Mouse (Mus musculus) thymus, postnatal 4 days (tissue): ENCODE data around the gene Hoxa11.
A peak's percentile ranks its signal among the peaks of the same experiment; 100 is the strongest.

Experiments used
- DNase-seq: peaks from one replicate; pipeline ENCODE4 v3.0.0; 2021

Gene Hoxa11

DNA sequence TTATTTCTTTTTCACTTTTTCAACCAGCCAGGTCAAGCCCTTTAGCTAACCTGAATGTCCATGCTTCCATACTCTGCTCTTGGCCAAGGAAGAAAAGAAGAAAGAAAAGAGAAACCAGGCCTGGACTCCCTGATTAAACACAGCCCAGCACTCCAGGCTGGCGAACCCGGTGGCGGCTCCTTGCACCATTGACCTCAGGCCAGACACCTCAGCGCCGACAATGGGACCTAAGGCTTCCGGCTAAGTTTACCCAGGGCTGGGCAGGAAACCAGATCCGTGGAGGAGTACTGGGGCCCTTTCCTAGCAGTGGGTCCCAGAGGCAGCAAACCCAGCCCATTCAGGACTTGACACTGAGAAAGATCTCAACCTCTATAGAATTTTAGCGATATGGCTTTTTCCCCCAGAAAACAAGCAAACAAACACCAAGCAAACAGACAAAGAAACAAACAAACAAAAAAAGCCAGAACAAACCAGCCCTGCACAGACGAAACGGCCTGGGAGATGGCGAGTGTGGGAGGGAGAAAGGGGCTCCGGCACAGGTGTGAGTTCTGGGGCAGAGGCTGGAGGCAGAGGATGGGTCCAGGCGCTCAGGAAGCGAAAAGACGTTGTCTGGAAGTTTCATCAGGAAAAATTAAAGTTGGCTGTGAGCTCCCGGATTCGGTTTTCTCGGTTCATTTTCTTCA lies 13.6 kb downstream of the Hoxa11 start:
- peak; percentile 21 for DNase-seq

DNA sequence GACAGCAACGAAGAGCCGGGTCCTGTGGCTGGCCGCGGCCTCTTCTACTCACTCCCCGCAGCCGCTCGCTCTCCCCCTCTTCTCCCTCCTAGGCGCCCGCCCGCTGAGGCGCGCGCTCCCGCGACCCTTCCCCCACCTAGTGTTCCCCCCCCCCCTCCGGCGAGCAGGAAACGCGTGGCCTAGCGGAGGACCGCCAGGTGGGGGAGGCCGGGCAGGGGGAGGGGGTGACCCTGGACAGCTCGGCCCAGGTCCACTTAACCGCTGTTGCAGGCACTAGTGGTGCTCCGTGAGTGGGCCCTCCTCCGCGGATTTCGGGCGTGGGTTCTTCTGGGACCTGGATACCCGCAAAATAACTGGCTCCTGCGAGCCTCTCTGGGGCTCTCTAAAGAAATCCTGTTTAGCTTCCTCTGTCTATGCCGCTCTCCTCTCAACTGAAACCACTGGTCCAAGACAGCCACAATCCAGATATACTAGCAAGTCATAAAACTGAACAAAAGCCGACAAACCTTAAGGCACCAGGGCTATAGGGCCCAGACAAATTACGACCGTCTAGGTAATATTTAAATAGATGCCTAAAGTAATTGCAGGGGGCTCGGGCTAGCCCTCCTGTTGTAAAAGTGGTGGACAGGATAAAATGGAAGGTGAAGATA lies 15.0 kb downstream of the Hoxa11 start, which contains the start of gene Hoxa9:
Hoxa9 (minus strand) TSS at position 574 of the 650 bp plus-strand sequence.
- peak; percentile 20 for DNase-seq

DNA sequence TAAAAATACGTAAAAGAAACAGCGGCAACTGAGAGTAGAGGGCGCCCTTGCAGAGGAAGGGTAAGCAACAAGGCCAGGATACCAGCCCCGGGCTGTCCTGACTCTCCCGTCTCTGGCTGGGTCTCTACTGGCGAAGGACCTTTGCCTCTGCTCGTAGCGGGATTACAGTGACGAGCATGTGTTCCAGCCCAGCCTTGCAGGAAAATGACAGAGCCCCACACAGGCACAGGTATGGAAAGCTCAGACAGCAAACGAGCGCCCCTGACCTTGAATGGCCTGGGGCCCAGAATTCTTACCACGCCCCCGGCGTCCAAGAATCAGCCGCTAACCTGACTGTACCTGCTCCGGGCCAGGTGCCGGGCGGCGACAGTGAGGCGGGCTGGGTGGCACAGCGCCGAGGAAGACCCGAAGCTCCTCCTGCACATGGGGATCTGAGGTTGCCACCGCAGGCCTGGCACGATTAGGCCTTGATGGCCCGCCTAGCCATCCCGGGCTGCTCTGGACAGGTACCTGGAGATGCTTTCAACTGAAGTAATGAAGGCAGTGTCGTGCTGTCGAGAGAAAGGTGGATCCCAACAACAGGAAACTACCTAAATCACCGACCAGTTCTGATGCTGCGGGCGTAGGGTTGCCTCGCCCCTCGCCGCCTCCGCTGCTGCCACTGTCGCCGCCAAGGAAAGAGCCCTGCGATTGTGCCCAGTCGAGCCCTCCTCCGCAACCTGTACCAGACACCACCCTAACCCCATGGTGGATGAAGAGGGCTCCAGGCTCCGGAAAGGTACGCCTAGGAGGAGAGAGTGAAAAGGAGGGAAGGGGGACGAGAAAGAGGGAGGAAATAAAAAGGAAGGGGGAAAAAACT lies 15.8 kb downstream of the Hoxa11 start:
- peak; percentile 33 for DNase-seq

DNA sequence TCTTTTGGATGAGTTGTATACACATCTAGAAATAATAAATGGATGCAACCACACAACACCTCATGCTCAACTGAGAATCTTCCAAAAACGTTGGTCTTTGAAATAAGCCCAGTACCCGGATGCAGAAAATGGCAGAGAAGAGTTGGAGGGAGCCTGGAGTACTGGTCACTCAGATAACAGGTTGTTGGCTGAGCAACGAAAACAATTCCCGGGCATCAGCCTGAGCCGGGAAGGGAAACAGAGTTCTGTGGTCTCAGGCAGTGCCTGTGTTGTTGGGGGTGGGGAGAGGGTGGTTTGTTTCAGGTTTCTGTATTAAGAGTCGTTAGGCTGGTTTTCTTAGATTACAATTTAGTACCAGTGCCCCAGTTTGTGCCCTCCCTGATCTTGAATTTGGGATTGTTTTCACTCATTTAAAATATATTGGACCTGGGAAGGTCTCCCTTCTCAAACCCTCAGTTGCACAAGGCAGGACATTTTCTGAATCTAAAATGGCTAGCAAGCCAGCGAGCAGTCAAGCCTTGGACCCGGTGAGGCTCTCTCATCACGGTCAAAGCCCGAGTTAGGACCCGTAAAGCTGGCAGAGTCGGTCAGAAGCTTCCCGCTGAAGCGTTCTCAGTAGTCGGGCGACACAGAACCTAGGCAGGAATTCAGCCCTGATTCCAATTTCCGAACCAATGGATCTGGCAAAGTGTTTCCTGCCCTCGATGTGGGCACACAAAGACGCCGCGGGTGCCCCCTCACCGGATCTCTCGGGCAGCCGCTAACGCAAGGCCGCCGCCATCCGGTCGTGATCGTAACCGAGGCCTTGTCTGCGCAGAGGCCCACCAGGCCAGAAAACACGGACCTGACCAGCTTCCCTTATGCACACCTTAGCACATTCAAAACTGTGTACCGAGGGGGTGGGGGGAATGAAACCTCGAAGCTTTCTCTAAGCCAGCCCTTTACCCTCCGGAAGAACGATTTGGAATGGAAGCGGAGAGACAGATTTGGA lies 16.8 kb downstream of the Hoxa11 start:
- DNase-seq = peak; percentile 50

DNA sequence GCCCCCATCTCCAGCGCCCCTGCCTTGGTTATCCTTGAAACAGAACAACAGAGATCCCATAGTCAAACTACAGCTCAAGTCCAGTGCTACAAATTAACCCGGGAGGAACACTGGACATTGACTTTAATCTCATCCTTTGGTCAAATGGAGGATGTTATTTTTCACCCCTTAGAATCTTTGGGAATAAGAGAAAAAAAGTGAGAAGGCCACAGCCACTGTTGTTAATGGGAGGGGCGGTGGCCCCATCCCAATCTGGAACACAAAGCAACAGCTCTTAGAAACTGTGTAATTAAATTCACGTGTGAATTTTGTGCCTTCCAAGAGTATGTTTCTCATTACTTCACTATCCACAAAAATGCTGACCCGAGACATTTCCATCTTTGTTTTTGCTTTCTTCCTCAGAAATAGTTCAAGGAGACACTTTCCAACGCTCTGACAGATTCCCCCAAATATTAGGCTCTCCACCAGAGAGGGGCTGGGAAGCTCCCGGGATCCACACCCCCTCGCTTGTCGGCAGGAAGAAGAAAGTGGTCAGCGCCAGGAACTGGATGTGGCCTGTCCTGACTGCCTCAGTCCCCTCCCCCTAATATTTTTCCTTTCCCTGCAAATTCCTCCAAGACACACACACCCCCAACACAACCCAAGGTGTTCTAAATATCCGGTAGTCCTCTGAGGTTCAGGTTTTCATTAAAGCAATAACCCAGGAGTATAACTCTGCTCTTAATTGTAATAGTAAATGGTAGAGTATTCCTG lies 18.0 kb downstream of the Hoxa11 start:
- no peak for DNase-seq

DNA sequence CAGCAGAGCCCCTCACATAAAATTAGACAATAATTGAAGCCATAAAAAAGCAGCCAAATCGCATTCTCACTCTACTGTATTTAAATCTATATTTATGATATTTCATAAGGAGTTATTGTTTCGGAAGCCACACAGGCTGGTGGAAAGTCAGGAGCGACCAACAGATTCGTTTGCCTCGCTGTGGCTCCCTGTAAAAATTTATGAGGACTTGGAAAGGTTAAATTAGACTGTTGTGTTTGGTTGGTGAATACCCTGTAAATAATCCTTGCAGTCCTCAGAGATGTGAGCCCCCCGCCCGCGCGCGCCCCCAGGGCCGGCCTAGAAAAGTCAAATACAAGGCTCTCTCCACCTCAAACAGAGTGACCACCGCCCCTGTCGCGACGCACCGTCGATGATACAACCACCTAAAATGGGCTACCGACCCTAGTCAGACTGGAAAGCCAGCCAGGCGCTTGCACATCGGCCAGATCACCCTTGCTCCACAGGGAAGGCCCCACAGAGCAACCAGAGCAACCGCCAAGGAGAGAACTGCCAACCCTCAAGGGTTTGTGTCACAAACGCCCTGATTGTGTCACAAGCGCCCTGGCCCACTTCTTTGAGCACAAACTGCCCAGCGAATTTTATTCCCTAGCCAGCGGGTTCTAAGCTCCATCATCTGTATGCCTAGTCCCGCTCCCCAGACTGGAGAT lies 18.9 kb downstream of the Hoxa11 start:
- DNase-seq = no peak

DNA sequence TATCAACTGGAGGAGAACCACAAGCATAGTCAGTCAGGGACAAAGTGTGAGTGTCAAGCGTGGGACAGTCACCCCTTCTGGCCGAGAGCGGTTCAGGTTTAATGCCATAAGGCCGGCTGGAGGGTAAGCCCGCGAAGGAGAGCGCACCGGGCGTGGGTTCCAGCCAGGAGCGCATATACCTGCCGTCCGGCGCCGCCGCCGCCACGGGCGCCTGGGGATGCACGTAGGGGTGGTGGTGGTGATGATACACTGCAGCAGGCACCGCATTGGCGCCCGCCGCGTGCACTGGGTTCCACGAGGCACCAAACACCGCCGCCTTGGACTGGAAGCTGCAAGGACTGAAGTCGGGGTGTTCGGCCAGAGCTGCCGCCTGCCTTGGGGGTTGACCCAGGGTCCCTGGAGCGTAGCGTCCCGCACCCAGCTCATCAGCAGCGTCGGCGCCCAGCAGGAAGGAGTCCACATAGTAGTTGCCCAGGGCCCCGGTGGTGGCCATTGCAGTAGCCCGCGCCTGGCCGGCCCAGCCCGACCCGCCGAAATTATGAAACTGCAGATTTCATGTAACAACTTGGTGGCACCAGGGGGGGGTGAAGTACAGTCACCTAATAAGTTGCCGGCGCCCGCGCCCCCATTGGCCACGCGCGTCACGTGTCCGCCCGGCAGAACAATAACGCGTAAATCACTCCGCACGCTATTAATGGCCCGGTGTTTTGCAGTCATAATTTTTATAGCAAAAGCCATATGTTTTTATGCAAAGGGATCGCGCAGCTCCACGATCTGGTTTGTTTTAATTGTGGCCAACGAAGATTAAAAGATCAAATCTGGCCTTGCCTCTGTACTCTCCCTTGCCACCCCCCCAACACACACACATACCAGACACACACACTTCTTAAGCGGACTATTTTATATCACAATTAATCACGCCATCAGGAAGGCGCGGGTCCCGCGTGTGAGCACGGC lies 19.7 kb downstream of the Hoxa11 start:
- DNase-seq = peak; percentile 32

DNA sequence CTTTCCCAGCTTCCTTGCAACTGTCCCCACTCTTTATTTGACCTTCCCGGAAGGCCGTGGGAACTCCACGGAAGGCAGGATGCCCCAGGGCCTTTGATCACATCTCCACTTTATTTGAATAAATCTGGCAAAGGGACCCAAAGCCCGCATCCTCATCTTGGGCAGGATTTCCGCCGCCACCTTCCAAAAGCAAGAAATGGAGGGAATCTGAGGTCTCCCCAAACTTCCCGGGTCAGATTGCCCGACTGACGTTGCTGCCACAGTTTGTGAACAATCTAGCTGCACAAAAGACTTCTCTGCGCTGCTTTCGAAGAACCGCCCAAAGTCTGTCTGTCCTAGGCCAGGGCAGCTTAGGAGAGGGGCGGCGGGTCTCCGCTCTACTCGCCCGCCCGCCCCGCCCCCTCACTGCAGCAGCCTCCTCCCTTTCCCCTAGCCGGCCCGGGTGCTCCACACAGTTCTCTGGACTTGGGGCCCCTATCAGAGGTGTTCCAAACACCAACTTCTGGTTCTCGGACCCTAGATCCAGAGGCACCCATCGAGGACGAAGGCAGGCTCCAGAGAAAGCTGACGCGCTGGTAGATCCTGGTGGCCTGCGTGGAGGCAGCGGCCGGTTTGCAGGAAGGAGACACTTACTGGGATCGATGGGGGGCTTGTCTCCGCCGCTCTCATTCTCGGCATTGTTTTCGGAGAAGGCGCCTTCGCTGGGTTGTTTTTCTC lies 20.6 kb downstream of the Hoxa11 start:
- DNase-seq = peak; percentile 7

DNA sequence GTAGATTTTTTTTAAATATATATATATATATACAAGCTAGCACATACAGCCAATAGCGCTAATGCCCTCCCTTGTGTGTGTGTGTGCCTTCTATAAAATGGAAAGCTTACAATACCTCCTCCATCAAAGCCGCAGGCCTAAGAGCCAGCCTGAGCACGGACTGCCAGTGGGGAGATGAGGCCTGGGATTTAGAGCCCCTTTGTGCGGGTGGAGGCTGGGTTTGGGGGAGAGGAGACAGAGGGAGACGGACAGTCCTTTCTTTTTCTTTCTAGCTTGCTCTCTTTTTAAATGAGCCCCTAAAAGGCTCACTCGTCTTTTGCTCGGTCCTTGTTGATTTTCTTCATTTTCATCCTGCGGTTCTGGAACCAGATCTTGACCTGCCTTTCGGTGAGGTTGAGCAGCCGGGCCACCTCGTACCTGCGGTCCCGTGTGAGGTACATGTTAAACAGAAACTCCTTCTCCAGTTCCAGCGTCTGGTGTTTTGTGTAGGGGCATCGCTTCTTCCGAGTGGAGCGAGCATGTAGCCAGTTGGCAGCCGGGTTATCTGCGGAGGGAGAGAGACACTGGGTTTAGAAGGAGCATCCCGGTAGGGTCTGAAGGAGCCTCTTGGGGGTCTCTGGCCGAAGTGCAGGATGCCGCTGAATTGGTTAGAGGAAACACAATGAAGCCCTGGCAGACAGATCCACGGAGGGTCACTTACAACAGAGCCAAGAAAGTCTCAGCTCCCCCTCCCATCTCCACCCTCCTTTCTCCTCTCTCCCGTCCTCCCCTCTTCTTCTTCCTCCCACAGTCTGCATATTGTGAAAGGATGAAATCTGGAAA lies 21.5 kb downstream of the Hoxa11 start:
- peak; percentile 6 for DNase-seq

DNA sequence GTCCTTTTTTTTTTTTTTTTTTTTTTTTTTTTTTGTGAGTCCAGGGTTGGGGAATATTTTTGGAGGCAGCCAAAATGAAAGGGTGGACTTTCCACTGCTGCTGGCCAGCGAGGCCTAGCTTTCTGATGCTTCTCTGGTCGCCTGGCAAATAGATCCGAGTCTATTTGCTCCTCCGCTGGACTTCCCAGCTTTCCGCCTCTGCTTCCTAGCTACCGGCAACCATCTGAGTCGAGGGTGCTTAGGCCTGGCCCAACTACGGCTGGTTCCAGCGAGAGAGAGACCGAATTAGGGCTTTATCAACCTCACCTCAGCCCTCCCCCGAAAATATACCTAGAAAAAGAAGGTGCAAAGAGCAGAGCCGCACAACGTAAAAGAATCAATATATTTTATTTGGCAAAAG lies 22.9 kb downstream of the Hoxa11 start:
- no peak for DNase-seq

DNA sequence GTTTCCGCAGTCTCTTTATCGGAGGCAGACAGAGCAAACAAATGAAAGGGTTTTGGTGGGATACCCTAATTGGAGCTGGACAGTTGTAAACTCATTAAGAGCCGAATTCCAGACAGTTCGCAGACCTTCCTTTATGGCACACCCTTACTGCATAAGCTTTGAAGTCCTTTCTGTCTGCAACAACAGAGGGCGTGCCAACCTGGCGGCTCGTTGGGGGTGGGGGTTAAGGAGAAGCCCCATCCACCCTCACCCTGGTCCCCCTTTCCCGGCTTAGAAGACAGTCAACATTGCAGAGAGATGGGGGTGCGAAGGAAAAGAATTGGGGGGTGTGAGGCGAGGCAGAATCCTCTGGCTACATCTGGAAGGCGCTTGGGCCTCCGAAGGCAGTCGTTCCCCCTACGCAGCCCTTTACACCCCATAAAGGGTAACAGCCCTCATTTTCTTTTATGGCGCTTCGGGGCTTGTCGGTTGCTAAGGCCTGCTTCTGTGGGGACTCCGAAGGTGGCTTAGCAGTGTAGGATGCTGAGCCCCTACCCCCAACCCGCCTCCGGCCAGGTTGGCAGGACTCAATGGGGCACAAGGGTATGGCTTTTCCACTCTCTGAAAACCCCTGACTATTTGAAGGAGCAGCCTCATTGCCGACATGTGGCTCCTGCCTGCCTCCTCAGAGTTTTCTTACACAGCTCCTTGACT lies 23.5 kb downstream of the Hoxa11 start:
- DNase-seq = no peak

DNA sequence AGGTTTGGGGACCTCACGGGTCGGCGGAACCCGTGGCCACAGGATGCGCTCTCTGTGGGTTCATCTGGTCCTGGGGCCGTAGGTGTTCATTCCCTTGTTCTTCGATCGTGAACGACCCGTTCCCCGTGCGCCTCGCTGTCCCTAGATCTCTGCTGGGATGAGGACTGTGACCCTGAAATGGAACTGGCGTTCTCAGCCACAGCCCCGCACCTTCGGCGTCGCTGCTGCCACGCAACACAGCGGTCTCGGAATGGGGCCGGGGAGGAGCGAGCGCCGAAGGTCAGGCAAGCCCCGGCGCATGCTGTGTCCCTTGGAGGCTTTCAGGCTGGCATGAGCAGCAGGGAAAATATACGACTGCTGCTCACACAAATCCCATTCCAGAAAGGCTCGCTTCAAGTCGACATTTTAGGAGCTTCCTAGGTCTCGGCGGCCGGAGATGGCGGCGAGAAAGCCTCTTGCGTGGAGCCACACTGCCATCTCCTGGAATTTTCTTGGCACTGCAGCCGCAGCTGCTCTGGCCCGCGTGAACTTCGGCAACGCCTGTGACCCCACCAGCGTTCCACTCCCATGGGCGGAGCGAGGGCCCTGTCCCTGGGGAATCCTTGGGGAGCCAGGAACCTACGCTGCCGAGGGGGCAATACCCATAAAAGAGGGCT lies 24.1 kb downstream of the Hoxa11 start, which contains the start of gene Hoxa7:
Hoxa7 (minus strand) TSS at position 518 of the 656 bp plus-strand sequence.
- peak; percentile 88 for DNase-seq

DNA sequence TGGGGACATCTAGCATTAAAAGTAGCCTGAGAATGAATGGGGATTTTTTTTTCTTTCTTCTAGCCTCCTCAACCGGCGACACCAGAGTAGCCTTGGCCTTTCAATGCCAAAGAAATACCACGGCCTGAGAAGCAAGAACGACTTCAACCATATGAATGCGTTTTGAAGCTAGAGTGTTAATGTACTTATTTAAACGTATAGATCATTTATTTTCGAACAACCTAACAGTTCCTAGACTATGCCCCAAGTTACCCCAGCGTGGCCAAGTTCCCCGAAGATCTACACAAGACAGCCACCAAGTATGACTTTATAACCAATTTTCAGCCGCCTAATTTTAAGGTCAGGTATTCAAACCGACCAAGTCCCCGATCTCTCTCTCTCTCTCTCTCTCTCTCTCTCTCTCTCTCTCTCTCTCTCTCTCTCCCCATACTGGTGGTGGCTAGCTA lies 24.7 kb downstream of the Hoxa11 start:
- DNase-seq = no peak

DNA sequence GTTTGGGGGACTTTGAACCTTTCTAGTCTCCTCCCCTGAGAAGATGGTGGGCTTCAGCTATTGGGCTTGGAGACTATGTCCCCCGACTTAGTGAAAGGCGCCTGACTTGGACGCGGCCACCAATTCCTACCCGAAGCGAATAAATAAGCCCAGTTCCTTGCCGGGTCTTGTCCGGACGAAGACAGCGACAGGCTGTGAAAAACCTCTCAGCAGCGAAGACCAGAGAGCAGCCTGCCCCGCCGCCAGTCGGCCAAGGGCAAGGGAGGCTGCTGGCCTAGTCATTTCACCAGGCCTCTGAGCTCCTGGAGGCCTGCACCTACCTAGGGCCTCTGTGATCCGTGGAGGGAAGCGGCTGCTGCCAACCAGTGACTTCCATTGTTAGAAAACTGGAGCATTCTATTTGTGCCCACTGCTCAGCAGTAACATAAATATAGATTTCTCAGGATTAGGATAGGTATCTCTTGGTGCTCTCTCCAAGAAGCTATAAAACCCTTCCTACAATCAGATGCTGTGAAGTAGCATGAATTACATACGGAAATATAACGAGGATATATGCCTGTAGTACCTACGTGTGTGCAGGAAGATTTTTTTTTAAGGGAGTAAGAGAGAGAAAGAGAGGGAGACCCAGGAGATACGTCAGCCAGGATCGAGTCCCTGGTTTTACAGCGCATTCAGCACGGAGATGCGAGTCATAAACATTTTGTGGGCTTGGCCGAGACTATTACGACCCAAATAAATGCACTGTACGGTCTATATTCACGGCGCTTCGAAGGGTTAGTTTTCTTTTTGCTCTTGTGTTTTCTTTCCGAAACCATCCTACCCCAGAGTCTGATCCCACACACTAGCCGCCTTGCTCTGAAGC lies 25.4 kb downstream of the Hoxa11 start:
- DNase-seq = no peak

DNA sequence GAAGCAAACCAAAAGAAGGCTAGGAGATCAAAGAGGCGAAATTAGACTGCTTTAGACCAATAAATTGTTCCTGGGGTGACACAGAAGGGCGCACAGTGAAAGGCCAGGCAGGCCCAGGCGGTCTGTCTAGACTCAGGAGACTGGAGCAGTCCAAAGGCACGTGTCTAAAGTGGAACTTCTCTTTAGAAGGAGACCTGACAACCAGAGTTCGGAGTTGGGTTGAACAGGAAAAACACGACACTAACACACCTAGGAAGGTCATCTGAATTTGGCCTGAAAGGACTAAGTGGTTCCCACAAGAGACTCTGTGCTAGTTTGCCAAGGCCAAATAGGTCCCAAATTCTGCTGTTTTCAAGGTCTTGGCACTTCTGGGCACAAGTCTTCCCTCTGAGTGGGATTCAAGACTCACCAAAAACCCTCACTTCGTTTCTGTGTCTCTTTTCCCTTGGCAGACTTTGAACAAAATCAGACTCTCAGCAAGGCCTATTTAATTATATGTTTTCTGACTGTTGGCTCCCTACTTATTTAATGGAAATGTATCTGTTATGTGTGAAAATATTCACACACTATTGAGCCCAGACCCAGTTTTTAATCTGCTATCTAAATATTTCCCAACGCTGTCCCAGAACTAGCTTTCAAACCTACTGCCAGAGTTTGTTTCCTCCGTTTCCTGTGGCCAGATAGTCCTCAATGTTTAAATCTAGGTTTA lies 26.2 kb downstream of the Hoxa11 start:
- no peak for DNase-seq
